Mouse (Mus musculus) splenic B cell, adult 2 months (primary cell): ENCODE measurements at regions not wholly inside any gene's neighbourhood (a gene's known extent, or its start where the extent isn't known, plus 50 kb on each side); places are given as distances from the start of the nearest gene placed in this dataset.
A peak's percentile ranks its signal among the peaks of the same experiment; 100 is the strongest.
"Not testable (repeated sequence)": the region's sequence is repeated elsewhere in the genome, so short reads cannot be mapped to it uniquely, and the experiment has no call there.

Experiments used
- DNase-seq: peaks from one replicate; pipeline ENCODE4 v3.0.0-alpha.2; 2011; ENCODE audit warnings: low read depth, low spot score
- H3K27me3 ChIP-seq: 2 replicates; pipeline ENCODE4 v1.6.1; 2012; ENCODE audit warnings: mild to moderate bottlenecking, low read length, moderate library complexity, mixed read lengths; ENCODE audit not compliant: control insufficient read depth, poor library complexity, insufficient read depth, severe bottlenecking
- H3K36me3 ChIP-seq: 2 replicates; pipeline ENCODE4 v1.6.1; 2012; ENCODE audit warnings: mild to moderate bottlenecking, low read length, moderate library complexity, mixed read lengths; ENCODE audit not compliant: control insufficient read depth, poor library complexity, insufficient read depth, severe bottlenecking

DNA sequence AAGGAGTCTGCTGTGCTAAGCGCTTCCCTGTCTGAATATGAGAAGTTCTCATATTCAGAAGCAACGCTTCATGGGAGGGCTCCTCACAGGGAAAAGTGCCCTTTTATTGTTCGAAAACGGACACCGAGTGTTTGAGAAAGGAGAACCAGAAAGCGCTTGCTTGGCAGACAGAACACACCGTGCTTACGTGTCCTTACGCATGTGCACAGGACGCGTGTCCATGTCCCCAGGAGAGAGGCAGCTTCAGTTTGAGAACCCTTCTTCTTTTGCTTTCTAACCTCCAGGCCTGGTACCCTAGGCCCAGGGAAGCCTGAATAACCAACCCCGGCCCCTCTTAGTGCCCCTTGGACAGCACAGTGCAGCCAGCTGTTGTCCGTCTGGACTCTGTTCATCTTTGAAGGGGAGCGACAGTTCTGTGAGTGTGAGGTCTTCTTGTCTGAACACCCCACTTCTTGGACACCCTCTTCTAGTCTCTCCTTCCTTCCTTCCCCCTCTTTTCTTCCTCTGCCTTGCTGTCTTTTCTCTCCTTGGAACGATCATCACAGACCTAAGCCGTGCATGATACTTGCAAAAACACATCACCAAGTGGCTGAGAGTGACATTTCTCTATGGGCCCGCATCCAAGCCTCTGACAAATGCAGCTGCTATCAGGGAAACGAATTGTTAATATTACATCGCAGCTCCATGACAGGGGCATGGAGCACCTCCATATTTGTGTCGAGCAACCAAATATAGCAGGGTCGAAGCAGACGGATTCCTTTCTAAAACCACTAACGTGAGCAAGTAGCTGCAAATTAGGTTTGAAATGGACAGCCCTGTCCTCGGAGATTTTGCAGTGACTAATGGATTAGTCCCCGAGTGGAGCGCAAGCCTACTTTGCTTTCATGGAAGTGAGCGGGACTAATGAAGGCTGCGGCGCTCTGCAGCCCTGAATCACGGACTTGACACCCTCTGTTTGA is 149.9 kb upstream of the Sulf2 start:
- no peaks in the 10 kb centered on the region for H3K36me3 ChIP-seq
- DNase-seq, result no peak
- H3K27me3 ChIP-seq, result no peaks in the 10 kb centered on the region

DNA sequence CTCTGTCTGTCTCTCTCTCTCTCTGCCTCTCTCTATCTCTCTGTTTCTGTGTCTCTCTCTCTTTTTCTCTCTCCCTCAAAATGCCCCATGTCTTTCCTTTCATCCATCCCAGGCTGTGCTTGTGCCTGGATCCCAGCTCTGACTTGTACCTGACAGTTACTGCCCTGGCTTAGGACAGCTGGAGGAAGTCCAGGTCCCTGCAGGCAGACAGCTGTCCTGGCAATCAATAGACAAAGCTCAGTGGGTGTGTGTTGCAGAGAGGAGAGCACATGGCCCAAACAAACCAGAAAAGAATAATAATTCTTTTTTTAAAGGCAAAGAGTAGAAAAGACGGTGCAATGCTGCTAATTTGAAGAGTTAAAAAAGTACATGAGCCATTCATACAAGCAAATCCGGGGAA is 148.4 kb upstream of the Sulf2 start:
- DNase-seq, result no peak
- H3K36me3 ChIP-seq, result no peaks in the 10 kb centered on the region
- H3K27me3 ChIP-seq, result no peaks in the 10 kb centered on the region

DNA sequence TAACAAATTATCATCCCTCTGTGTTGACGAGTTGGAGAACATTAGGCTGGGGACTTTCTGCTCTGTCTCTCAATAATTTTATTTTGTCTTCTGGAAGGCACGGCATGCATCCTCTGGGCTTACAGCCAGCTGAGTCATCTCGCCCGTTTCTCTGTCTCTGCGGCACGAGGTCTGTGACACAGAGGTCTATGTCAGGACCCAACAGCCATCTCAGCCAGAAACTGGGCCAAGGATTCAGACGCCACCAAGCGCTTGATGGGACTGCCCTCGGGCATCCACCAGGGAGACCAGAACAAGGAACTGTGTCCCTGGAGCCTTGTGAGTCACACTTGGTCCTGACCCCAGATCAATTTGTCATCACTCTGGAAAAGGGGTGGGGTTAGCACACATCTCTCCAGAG is 145.7 kb upstream of the Sulf2 start:
- no peaks in the 10 kb centered on the region for H3K27me3 ChIP-seq
- DNase-seq, result no peak
- no peaks in the 10 kb centered on the region for H3K36me3 ChIP-seq

DNA sequence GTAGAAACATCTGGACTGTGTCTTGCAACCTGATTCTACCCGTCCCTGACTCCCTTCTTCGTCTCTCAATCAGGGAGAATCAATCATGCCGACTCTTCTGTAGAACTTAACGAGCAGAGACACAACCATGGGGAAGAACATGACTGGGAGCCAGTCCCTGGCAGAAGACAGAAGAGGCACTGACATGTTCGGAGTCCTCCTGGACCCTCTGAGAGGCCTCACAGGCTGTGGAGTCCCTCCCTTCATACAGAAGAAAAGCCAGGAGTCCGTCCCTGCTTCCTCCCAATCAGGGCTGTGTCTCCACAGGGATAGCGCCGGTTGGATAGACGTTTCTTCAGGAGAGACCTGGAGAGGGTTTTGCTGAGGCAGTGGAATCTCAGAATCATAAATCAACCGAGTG is 139.2 kb upstream of the Sulf2 start:
- H3K27me3 ChIP-seq, result no peaks in the 10 kb centered on the region
- no peaks in the 10 kb centered on the region for H3K36me3 ChIP-seq
- no peak for DNase-seq

DNA sequence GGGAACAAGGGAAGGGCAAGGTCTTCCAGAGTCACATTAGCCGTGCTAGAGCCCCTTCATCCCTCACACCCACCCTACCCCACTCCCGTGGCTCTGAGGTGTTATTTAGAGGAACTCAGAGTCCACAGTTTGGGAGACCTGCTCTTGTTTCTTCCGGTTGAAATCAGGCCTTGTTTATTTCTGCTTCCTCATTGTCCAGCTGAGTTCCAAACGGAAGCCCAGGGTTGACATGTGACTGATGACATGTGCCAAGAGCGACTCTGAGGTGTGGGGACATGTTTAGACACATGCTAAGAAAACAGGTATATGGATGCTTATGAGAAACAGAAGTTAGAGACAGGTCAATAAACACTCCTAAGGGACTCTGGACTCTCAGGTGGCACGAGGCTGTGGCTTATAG is 137.5 kb upstream of the Sulf2 start:
- DNase-seq, result no peak
- Histone ChIP-seq H3K36me3 (no peaks in the 10 kb centered on the region), H3K27me3 (no peaks in the 10 kb centered on the region)

DNA sequence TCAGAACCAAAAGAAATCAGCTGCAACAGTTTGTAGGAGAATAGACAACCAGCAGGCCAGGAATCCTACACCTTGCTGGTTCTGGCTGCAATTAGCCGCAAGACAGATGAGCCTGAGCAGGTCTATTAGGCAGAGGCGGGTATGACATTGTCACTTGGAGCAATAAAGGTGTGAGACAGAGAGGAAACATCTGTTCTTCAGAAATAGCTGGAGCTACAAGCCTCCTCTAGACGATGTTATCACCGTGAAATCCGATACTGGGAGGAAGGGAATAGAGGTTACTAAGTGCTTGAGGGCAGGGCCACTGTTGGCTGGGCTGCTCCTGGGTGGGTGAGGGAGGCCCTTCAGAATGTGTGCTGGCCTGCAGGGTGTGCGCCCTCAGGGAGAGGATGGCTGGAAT is 135.8 kb upstream of the Sulf2 start:
- DNase-seq, result no peak
- Histone ChIP-seq H3K36me3 (no peaks in the 10 kb centered on the region), H3K27me3 (no peaks in the 10 kb centered on the region)

DNA sequence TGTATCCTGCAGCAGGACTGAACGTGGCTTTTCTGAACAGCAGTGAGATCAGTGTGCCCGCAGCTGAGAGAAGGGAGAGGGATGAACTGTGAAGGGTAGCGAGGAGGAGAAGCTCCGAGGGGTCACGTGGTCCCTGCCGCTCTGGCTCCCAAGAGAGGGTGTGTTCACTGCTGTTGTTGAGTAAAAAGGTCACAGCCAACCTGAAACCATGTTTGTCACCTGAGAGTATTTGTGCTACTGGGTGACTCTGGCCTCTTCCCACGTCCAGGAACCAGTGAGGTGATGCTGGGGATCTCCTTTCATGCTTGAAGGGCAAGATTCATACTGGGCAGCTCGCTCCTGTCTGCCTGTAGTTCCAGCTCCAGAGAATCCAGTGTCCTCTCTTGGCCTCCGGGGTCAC is 135.4 kb upstream of the Sulf2 start:
- H3K27me3 ChIP-seq, result no peaks in the 10 kb centered on the region
- DNase-seq, result no peak
- no peaks in the 10 kb centered on the region for H3K36me3 ChIP-seq

DNA sequence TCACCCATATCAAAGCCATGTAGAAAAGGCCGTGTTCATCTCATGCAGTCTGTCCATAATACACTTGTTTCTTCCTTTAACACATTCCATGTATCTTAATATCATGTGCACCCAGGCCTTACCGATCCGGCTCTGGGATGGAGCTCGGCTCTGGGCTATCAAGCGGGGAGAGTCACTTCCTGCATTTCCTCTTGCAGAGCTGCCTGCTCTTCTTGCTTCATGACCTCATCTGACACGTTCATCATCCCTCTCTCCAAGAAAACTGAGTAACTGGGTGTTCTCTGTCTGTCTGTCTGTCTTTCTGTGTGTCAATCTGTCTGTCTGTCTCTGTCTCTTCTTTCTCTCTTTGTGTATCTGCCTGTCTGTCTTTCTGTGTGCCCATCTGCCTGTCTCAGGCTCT is 133.7 kb upstream of the Sulf2 start:
- Histone ChIP-seq H3K27me3 (no peaks in the 10 kb centered on the region), H3K36me3 (no peaks in the 10 kb centered on the region)
- no peak for DNase-seq

DNA sequence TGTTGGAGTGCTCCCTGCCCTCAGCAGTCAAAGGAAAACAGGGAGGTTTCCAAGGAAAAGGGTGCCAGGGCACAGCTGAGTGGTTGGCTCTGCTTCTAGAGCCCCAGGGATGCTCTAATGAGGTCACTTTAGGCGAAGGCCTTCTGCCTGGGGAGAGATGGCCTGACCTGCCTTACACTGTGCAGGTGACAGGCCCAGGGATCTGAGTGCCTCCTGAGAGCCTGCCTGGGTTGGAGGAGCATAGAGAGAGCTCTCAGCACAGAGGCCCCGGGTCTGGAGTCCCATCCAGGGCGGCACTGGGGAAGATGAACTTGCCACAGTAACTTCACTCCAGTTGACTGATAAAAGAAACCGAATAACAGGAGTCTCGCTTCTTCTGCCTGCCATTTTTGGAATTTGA is 125.7 kb upstream of the Sulf2 start:
- not testable (repeated sequence) for H3K36me3 ChIP-seq, DNase-seq, H3K27me3 ChIP-seq

DNA sequence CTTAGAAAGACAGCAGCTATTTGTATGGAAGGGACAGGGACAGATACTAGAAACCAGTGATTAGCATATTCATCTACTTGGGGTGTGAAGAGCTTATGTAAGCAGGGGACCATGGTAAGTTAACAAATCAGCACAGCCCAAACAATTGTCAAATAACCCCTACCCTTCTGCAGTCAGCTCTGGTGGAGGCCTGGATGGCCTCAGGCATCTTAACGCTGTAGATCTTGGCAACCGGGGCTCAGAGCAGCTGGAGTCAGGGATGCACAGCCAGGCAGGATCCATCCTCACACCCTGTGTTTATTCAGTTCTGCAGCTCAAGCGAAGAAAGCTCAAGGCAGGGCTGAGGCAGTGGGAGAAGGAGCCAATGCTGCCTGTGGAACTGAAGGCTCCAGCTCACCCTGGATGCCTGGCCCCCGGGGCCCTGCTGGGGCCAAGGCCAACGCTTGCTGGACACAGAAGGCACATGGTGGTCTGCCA is 125.2 kb upstream of the Sulf2 start:
- Histone ChIP-seq H3K36me3 (no peaks in the 10 kb centered on the region), H3K27me3 (no peaks in the 10 kb centered on the region)
- no peak for DNase-seq

DNA sequence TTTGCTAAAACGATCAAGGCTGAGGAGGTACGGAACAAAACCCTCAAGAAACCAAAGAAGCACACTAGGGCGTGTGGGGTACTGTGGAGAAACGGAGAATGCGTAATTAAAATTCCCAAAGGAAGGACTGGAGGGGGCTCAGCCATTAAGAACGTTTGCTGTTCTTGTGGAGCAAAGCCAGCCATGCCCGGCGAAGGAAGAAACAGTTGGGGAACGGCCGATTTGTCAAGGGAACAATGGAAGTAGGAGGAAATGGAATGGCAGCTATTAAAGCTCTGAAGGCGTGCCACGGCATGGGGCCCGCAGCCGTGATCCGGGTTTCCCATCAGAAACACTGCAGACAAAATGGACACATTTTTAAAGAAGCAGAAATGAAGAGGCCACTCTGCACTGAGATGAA is 124.2 kb upstream of the Sulf2 start:
- no peak for DNase-seq
- no peaks in the 10 kb centered on the region for H3K27me3 ChIP-seq
- no peaks in the 10 kb centered on the region for H3K36me3 ChIP-seq

DNA sequence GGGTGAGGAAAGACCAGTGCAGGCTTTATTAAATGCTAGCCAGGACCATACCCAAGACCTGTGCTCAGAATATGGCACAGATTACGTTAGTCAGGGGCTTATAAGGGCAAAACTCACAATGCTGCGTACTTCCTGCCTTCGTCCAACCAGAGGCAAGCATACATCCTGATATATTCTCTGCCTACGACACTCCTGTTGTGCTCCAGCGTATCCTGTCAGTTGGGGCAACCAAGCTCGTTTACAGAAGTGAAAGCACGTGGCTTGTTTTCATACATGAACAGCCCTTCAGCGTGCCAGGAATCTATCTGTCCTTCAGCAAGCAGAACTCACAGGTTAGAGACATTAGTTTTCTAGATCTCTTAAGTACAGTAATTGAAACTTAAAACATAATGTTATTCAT is 119.9 kb upstream of the Sulf2 start:
- Histone ChIP-seq H3K36me3 (no peaks in the 10 kb centered on the region), H3K27me3 (no peaks in the 10 kb centered on the region)
- DNase-seq, result peak; percentile 21

DNA sequence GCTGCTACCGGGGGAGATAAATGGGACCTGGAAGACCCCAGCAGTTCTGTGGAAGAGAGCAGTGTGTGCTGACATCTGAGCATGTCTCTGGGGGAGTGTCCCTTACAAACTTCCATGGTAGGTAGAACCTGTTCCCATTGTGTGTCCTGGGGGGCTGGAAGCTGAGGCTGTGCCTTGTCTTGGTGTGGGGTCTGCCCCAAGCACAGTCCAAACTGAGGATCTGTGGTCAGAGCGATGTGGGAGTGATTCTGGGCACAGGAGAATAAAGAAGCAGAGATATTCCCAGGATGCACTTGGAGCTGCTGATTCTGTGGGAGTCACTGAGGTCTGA is 118.5 kb upstream of the Sulf2 start:
- H3K27me3 ChIP-seq, result no peaks in the 10 kb centered on the region
- no peak for DNase-seq
- H3K36me3 ChIP-seq, result no peaks in the 10 kb centered on the region

DNA sequence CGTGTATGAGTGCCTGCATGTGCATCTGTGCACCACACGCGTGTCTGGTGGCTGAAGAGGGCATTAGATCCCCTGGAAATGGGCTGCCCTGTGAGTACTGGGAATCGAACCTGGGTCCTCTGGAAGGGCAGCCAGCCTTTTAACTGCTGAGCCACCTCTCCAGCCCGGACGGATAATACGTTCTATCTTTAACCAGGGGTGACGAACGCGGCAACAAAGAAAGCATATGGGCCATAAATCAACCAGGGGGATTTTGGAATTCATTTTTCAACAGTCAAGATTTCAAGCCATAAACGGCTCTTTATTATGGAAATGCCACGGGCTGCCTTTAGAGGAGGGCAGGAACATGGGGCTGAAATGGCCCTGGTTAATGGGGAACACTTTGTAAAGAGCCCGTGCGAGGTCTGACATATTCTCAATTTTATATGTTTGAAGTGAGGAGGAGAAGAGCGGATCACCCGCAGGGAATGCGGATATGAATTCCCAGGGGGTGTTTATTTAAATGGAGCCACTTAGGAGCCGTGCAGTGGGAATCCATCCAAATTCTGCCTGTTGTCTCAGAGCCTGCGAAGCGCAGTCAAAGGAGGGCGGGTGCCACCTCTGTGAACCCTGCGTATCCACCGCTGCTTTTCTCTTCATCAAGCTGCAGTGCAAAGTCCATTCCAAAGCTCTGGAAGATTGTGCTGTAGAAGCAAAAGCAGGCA is 118.0 kb upstream of the Sulf2 start:
- Histone ChIP-seq H3K27me3 (no peaks in the 10 kb centered on the region), H3K36me3 (no peaks in the 10 kb centered on the region)
- no peak for DNase-seq

DNA sequence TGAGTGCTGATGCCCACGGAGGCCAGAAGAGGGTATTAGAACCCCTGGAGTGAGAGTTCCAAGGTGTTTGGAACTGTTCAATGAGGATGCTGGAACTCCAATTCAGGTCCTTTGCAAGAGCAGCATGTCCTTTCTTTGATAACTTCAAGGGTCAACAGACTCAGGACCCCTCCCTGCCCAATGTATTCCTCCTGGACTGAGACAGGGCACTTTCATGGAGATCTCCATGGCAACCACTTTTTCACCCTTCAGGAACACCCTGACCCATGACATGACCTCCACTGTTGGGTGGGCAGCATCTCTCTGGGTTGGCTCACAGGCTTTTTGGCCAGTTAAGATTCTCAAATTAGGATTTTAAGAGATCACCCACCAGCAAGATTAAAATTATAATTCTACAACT is 117.4 kb upstream of the Sulf2 start:
- H3K36me3 ChIP-seq, result no peaks in the 10 kb centered on the region
- no peak for DNase-seq
- H3K27me3 ChIP-seq, result no peaks in the 10 kb centered on the region
